Mouse (Mus musculus): ENCODE measurements around the gene Olfr53.
"Not testable (repeated sequence)": the region's sequence is repeated elsewhere in the genome, so short reads cannot be mapped to it uniquely, and the experiment has no call there.

Olfr53 gene

DNA sequence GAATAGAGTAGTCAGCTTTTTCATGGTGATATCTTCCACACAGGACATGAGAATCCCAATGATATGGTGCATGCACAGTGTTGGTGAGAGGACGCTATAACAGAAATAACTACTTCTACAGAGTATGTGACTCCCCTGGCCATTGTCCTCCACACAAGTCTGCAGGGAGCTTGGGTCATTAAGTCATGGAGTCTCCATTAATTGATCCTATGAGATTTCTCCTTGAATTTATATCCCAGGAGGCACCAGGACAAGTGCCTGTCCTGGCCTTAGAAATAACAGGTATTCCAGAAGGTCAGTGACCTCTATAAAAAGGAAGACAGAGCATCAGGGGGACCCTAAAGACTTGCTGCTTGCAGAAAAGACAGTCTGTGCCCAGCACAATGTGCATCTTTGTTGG, at the start of gene Olfr53:
Gene Olfr53, plus strand, starts transcription at position 301 of the 400 bp plus-strand sequence.
- DNase-seq (ENCODE audit: low spot score): no peak

DNA sequence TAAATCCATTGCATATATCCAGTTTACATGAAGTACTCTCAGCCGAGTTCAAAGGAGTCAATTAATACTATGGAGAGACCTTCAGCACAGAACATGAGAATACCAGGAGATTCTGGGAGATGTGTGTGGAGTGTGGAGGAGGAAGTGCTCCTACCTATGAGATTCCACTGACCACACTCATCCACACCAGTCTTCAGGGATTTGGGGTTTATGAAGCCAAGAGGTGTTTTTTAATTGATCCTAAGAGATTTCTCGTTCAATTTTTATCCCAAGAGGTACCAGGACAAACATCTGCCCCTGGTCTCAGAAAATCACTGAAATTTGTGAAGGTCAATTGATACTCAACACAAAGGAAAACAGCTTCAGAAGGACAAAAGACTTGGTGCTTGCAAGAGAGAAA, 45.3 kb upstream of the Olfr53 start, which contains the start of gene Olfr46:
Gene Olfr46, plus strand, starts transcription at position 301 of the 400 bp plus-strand sequence.
- DNase-seq (ENCODE audit: low spot score): not testable (repeated sequence)

DNA sequence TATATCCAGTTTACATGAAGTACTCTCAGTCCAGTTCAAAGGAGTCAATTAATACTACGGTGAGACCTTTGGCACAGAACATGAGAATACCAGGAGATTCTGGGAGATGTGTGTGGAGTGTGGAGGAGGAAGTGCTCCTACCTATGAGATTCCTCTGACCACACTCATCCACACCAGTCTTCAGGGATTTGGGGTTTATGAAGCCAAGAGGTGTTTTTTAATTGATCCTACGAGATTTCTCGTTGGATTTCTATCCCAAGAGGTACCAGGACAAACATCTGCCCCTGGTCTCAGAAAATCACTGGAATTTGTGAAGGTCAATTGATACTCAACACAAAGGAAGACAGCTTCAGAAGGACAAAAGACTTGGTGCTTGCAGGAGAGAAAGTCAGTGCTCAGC, 17.6 kb upstream of the Olfr53 start, which contains the start of gene Olfr61:
Gene Olfr61, plus strand, starts transcription at position 301 of the 400 bp plus-strand sequence.
- DNase-seq (ENCODE audit: low spot score): not testable (repeated sequence)

DNA sequence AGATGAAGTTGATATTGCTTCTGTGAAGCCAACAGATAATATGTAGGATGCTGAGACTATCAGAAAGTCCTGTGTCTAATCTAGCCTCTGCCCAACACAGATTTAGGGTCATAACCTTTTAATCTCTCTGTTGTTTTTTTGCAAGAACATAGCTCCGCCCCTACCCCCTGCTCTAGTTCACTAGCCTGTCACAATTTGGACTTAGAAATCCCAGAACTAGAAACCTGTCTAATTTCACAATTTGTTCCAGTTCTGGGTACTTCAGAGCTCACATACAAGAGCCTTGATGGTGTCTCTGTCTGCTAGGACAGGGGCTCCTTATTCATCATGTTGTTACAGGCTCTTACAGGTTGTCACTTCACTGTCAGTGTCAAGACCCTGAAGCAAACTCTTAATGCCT, 15.7 kb upstream of the Olfr53 start:
- no peak for DNase-seq (ENCODE audit: low spot score)

DNA sequence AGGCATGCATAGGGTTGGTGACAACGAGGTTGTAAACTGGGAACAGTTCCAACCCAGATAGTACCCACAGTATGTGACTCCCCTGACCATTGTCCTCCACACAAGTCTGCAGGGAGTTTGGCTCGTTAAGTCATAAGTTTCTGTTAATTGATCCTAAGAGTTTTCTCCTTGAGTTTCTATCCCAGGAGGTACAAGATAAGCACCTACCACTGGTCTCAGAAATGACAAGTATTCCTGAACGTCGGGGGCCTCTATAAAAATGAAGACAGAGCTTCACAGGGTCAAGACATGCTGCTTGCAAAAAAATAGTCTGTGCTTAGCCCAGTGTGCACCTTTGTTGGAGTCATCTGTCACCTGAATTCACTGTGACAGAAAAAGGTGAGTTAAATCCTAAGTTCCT, 13.4 kb downstream of the Olfr53 start, which contains the start of gene Olfr539:
Gene Olfr539, plus strand, starts transcription at position 301 of the 400 bp plus-strand sequence.
- DNase-seq (ENCODE audit: low spot score): no peak

DNA sequence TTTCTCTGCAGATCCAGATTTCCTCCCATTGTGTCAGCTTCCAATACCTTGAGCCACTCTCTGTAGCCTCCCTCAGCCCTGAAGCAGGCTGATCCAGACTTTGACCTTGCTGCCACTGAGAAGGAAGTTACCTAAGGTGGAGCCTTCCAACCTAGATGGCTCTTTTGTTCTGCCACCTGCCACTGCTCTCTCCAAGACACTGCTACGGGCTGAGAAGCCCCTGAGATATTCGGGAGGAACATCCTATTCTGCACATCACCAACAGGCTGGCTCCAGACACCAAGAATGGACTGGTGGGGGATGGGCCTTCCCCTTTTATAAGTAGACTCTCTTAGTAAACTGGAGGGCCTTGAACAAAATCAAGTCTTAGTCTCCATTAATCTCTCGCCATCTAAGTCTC, 24.4 kb downstream of the Olfr53 start:
- DNase-seq (ENCODE audit: low spot score): not testable (repeated sequence)

DNA sequence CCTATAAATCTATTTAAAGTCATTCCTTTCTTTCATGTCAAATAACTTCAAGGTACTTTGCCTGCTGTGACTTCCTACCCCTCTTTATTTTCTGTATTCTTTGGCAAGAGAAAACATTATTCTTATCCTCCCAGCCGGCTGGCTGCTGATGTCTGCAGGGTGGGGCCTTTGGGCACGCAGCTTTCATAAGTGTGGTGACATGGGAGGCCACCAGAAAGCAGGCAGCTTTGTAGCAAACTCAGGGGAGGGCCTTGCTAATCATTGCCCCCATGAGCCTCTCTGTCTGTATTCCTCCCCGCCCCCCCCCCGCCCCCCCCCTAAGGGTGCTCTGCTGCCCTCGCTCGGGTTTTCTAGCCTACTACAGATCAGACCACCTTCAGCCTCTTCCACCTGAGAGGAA, 29.6 kb downstream of the Olfr53 start:
- no peak for DNase-seq (ENCODE audit: low spot score)

DNA sequence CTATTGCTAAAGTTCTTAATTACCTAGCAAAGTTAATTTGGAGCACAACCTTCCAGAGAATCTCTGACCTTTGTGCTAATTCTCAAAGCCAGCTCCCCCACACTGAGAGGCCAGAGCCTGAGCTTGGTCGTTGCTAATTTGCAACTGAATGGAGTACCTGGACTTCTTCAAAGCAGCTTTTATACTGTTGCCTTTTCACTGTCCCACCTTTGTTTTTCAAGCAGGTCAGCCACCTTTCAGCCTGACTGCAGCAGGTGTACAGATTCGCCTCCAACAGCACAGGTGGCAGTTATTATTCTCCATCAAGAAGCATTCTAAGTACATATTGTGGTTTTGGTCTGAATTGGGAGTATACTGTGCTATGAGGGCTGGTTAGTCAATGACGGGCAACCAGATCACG, 33.3 kb downstream of the Olfr53 start:
- DNase-seq (ENCODE audit: low spot score): not testable (repeated sequence)

DNA sequence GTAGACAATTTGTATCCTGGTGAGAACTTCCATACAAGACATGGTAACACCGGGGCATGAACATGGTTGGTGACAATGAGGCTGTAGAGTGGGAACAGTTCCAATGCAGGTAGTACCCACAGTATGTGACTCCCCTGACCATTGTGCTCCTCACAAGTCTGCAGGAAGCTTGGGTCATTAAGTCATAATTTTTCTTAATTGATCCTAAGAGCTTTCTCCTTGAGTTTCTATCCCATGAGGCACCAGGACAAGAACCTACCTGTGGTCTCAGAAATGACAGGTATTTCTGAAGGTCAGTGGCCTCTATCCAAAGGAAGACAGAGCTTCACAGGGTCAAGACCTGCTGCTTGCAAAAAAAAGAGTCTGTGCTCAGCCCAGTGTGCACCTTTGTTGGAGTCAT, 35.4 kb downstream of the Olfr53 start, which contains the start of gene Olfr45:
Gene Olfr45, plus strand, starts transcription at position 301 of the 400 bp plus-strand sequence.
- no peak for DNase-seq (ENCODE audit: low spot score)

DNA sequence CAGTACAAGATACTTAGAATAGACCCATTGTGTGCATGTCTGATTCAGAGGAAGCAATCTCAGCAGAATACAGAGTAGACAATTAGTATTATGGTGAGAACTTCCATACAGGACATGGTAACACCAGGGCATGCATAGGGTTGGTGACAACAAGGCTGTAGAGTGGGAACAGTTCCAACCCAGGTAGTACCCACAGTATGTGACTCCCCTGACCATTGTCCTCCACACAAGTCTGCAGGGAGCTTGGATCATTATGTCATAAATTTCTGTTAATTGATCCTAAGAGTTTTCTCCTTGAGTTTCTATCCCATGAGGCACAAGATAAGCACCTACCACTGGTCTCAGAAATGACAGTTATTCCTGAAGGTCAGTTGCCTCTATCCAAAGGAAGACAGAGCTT, 50.7 kb downstream of the Olfr53 start, which contains the start of gene Olfr541:
Gene Olfr541, plus strand, starts transcription at position 301 of the 400 bp plus-strand sequence.
- DNase-seq (ENCODE audit: low spot score): no peak
